Mouse (Mus musculus) forebrain, postnatal 0 days (tissue): ENCODE measurements around the gene Prr3. TPM values are rescaled to one million over a fixed set of nuclear protein-coding genes. Genes with fewer than 3 reads are reported as not detected.
"Not testable (repeated sequence)": the region's sequence is repeated elsewhere in the genome, so short reads cannot be mapped to it uniquely, and the experiment has no call there.

ENCODE experiments used
- ATAC-seq: fragments of 200-750 bp; cut with Nextera tagmentation; 2 replicates; pipeline ENCODE4 v1.8.0; 2017; ENCODE audit warnings: mild to moderate bottlenecking, moderate library complexity
- DNase-seq: peaks from one replicate; pipeline ENCODE4 v3.0.0-alpha.2; 2015
- H3K27ac ChIP-seq: fragments of 300-500 bp; sonication (generic); 2 replicates; pipeline ENCODE4 v1.5.1; 2014; ENCODE audit warnings: low read depth, mild to moderate bottlenecking, antibody characterized with exemption, low read length, moderate library complexity, mixed read lengths
- H3K27me3 ChIP-seq: fragments of 300-500 bp; sonication (generic); 2 replicates; pipeline ENCODE4 v1.6.1; 2014; ENCODE audit warnings: mild to moderate bottlenecking, low read length, mixed read lengths; ENCODE audit not compliant: insufficient read depth
- H3K36me3 ChIP-seq: fragments of 300-500 bp; sonication (generic); 2 replicates; pipeline ENCODE4 v1.6.1; 2014; ENCODE audit warnings: mild to moderate bottlenecking, moderate library complexity; ENCODE audit not compliant: insufficient read depth
- H3K4me1 ChIP-seq: fragments of 300-500 bp; sonication (generic); 2 replicates; pipeline ENCODE4 v1.6.1; 2014; ENCODE audit warnings: antibody characterized with exemption; ENCODE audit not compliant: insufficient read depth
- H3K4me2 ChIP-seq: fragments of 300-500 bp; sonication (generic); 2 replicates; pipeline ENCODE4 v1.6.1; 2014; ENCODE audit warnings: low read depth, mild to moderate bottlenecking, moderate library complexity
- H3K4me3 ChIP-seq: fragments of 300-500 bp; sonication (generic); 2 replicates; pipeline ENCODE4 v1.5.1; 2014; ENCODE audit warnings: low read depth, low read length, mixed read lengths
- H3K9ac ChIP-seq: fragments of 300-500 bp; sonication (generic); 2 replicates; pipeline ENCODE4 v1.6.1; 2014; ENCODE audit warnings: mild to moderate bottlenecking
- H3K9me3 ChIP-seq: fragments of 300-500 bp; sonication (generic); 2 replicates; pipeline ENCODE4 v1.6.1; 2016; ENCODE audit warnings: low read length
- CTCF ChIP-seq: sonication (generic); IDR thresholded peaks from 2 replicates; pipeline ENCODE4 v1.5.1; 2016; ENCODE audit warnings: antibody characterized with exemption, control low read depth, low read depth
- WGBS: fragments of 180-500 bp; shearing (Covaris S2); extraction: QIAGEN DNeasy Blood & Tissue Kit; methylation state at CpG from one replicate; pipeline ENCODE4 v1.1.7; 2014; 5-methylcytosine and 5-hydroxymethylcytosine counted together
- polyA plus RNA-seq: library from polyadenylated mRNA; unstranded; fragments of >200 nt; fragmentation: Nextera tagmentation; extraction: Ambion mirVana; gene quantifications from 2 replicates; pipeline ENCODE4 v1.2.1, GENCODE M21; 2015
- total RNA-seq: library from RNA; depleted of rRNA; stranded (reverse); fragments of >200 nt; gene quantifications from 2 replicates; pipeline ENCODE4 v1.2.3, GENCODE M21; 2014

Gene Prr3
- total and polyA plus RNA-seq, 2 experiments from 2014 or later: 49.8 to 93.9 TPM

GRCm38 (mm10) chr17:36014977-36015376 is 34.9 kb upstream of the Prr3 start:
- peaks cover 18% of the 10 kb centered on the region for H3K36me3 ChIP-seq
- no peaks in the 10 kb centered on the region for H3K4me1 ChIP-seq
- H3K9ac ChIP-seq: no peak overlapping the region
- no peak for TF ChIP-seq CTCF
- WGBS: 98% methylated on average over 5 of the region's 5 CpGs
- no peak for ATAC-seq
- H3K27me3 ChIP-seq: no peaks in the 10 kb centered on the region
- H3K27ac ChIP-seq: no peak overlapping the region
- no peaks in the 10 kb centered on the region for H3K9me3 ChIP-seq
- DNase-seq: no peak
- no peak overlapping the region for H3K4me3 ChIP-seq
- no peak overlapping the region for H3K4me2 ChIP-seq

- not testable (repeated sequence) for H3K4me2 ChIP-seq, H3K9ac ChIP-seq, H3K36me3 ChIP-seq, ATAC-seq, H3K27ac ChIP-seq, H3K27me3 ChIP-seq, H3K9me3 ChIP-seq, DNase-seq, H3K4me1 ChIP-seq, H3K4me3 ChIP-seq
- 89% methylated on average over 7 of the region's 7 CpGs for WGBS
These were observed 24.4 kb upstream of the Prr3 start for GRCm38 (mm10) chr17:36004409-36004808.

- no peak for ATAC-seq
- DNase-seq: no peak
- Histone ChIP-seq H3K4me1 (no peaks in the 10 kb centered on the region), H3K4me2 (no peak overlapping the region), H3K4me3 (no peak overlapping the region), H3K9me3 (no peaks in the 10 kb centered on the region), H3K36me3 (no peaks in the 10 kb centered on the region), H3K27ac (no peak overlapping the region), H3K9ac (no peak overlapping the region), H3K27me3 (no peaks in the 10 kb centered on the region)
- TF ChIP-seq CTCF: no peak
- WGBS: 91% methylated on average over 7 of the region's 7 CpGs
These were observed 23.3 kb upstream of the Prr3 start for GRCm38 (mm10) chr17:36003331-36003730.

- 98% methylated on average over 6 of the region's 6 CpGs for WGBS
- H3K4me1 ChIP-seq: no peaks in the 10 kb centered on the region
- H3K27me3 ChIP-seq: no peaks in the 10 kb centered on the region
- no peak overlapping the region for H3K4me3 ChIP-seq
- ATAC-seq (no peak), DNase-seq (no peak)
- H3K9ac ChIP-seq: no peak overlapping the region
- no peaks in the 10 kb centered on the region for H3K9me3 ChIP-seq
- no peaks in the 10 kb centered on the region for H3K36me3 ChIP-seq
- H3K4me2 ChIP-seq: no peak overlapping the region
- TF ChIP-seq CTCF: no peak
- H3K27ac ChIP-seq: no peak overlapping the region
These were observed 21.9 kb upstream of the Prr3 start for GRCm38 (mm10) chr17:36001966-36002365.

GRCm38 (mm10) chr17:36001121-36001897 is 21.3 kb upstream of the Prr3 start:
- Histone ChIP-seq H3K4me2 (no peak overlapping the region), H3K4me1 (no peaks in the 10 kb centered on the region), H3K36me3 (no peaks in the 10 kb centered on the region), H3K9me3 (no peaks in the 10 kb centered on the region), H3K27me3 (no peaks in the 10 kb centered on the region), H3K4me3 (no peak overlapping the region), H3K9ac (no peak overlapping the region), H3K27ac (no peak overlapping the region)
- ATAC-seq (no peak), DNase-seq (no peak)
- no peak for TF ChIP-seq CTCF
- WGBS: 96% methylated on average over 12 of the region's 12 CpGs

GRCm38 (mm10) chr17:36000349-36000748 is 20.3 kb upstream of the Prr3 start:
- no peak overlapping the region for H3K9ac ChIP-seq
- DNase-seq (no peak), ATAC-seq (no peak)
- no peak overlapping the region for H3K4me2 ChIP-seq
- H3K36me3 ChIP-seq: no peaks in the 10 kb centered on the region
- no peaks in the 10 kb centered on the region for H3K9me3 ChIP-seq
- H3K27me3 ChIP-seq: no peaks in the 10 kb centered on the region
- H3K27ac ChIP-seq: no peak overlapping the region
- no peak for TF ChIP-seq CTCF
- H3K4me3 ChIP-seq: no peak overlapping the region
- peaks cover 4% of the 10 kb centered on the region; the same call in 1 of the 2 replicates for H3K4me1 ChIP-seq
- WGBS: 89% methylated on average over 4 of the region's 4 CpGs

- H3K4me2 ChIP-seq: no peak overlapping the region
- no peak overlapping the region for H3K9ac ChIP-seq
- DNase-seq (no peak), ATAC-seq (no peak)
- H3K9me3 ChIP-seq: no peaks in the 10 kb centered on the region
- 88% methylated on average over 7 of the region's 7 CpGs for WGBS
- peaks cover 4% of the 10 kb centered on the region; the same call in 1 of the 2 replicates for H3K4me1 ChIP-seq
- H3K27ac ChIP-seq: no peak overlapping the region
- no peaks in the 10 kb centered on the region for H3K36me3 ChIP-seq
- no peak for TF ChIP-seq CTCF
- no peaks in the 10 kb centered on the region for H3K27me3 ChIP-seq
- no peak overlapping the region for H3K4me3 ChIP-seq
These were observed 19.3 kb upstream of the Prr3 start for GRCm38 (mm10) chr17:35999356-35999755.
